Comparison of ENCODE assay signal across 15 mouse cellular contexts in the genomic region with DNA sequence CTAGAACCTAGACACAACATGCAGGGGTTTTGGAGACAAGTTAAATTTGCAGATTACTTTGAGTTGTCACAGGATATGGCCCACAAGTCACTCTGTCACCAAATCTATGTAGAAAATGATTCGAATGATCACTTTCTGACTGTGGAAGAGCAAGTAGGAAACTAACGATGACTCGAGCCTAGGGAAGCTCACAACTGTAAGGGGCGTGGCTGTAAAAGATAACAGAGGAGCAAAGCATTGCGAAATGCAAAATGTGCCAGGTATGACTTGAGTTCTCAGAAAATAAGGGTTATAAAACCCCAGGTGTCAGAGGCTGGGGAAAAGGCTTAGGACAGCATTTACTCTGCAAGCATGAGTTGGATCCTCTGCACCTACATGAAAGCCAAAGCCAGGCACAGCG. TPM values are rescaled to one million over a fixed set of nuclear protein-coding genes. Genes with fewer than 3 reads are reported as not detected.
DNase-seq lines count a peak whose midpoint lies in the region; ATAC-seq and TF ChIP-seq lines count a peak whose summit lies in the region.
"Had no signal": no experiment of that assay in that cellular context is flagged by ENCODE, and none has a peak within 500 bp of the region (broad histone marks: within the 10 kb centered on the region; RNA-seq: fewer than 3 reads in every experiment).

No protein-coding gene starts in this region.

- no peak for TF ChIP-seq CTCF in lung, postnatal 0 days (IDR thresholded peaks at IDR 0.05)
- TF ChIP-seq CTCF in lung, adult 2 months (IDR thresholded peaks at IDR 0.05; ENCODE audit: insufficient read depth, low read length) = no peak
- TF ChIP-seq CTCF in liver, embryonic 14.5 days (IDR thresholded peaks at IDR 0.05; ENCODE audit: low read depth) = no peak
- TF ChIP-seq CTCF in stomach, postnatal 0 days (IDR thresholded peaks at IDR 0.05; ENCODE audit: low read depth) = no peak

- no peaks in the 10 kb centered on the region for H3K27me3 ChIP-seq in heart, embryonic 13.5 days (replicated peaks)
- H3K27me3 ChIP-seq in lung, postnatal 0 days (replicated peaks; ENCODE audit: insufficient read depth, low read length) = no peaks in the 10 kb centered on the region
- no peaks in the 10 kb centered on the region for H3K27me3 ChIP-seq in liver, embryonic 14.5 days (ENCODE audit: control insufficient read depth, insufficient read depth, low read length)
- H3K27me3 ChIP-seq in stomach, postnatal 0 days (ENCODE audit: control insufficient read depth, insufficient read depth, low read length) = no peaks in the 10 kb centered on the region
- no peaks in the 10 kb centered on the region for H3K27me3 ChIP-seq in midbrain, embryonic 15.5 days (replicated peaks)
- H3K27me3 ChIP-seq: forebrain, embryonic 13.5 days; limb, embryonic 13.5 days had no signal

- DNase-seq in heart, adult 18-20 months = no peak
- peak; percentile 16 for DNase-seq in lung, postnatal 0 days (ENCODE audit: low spot score)
- no peak for DNase-seq in lung, adult 2 months
- no peak for DNase-seq in liver, embryonic 14.5 days (ENCODE audit: low read depth in 3 of 3, low spot score in 3 of 3)
- no peak for DNase-seq in stomach, postnatal 0 days (ENCODE audit: low spot score)
- DNase-seq in gastrocnemius, postnatal 10 days = no peak
- DNase-seq: cerebellum, adult 11 months; right cerebral cortex, postnatal 14 days had no signal

- H3K27ac ChIP-seq in heart, embryonic 13.5 days (replicated peaks) = no peak overlapping the region
- no peak overlapping the region for H3K27ac ChIP-seq in lung, postnatal 0 days (ENCODE audit: low read length)
- no peak overlapping the region for H3K27ac ChIP-seq in liver, embryonic 14.5 days
- no peak overlapping the region for H3K27ac ChIP-seq in stomach, postnatal 0 days (replicated peaks)
- no peak overlapping the region for H3K27ac ChIP-seq in midbrain, embryonic 15.5 days
- H3K27ac ChIP-seq: forebrain, embryonic 13.5 days; hindbrain, embryonic 14.5 days; left cerebral cortex, adult 2 months; limb, embryonic 13.5 days had no signal

- H3K4me2 ChIP-seq in heart, embryonic 13.5 days = peak overlapping the region; percentile 53
- no peak overlapping the region for H3K4me2 ChIP-seq in lung, postnatal 0 days (replicated peaks; ENCODE audit: low read depth, low read length)
- peak overlapping the region; percentile 22; the same call in 1 of the 2 replicates for H3K4me2 ChIP-seq in liver, embryonic 14.5 days (ENCODE audit: low read depth)
- 0 out of 2 replicates have a peak overlapping the region, but pooled peaks have one; percentile 12 for H3K4me2 ChIP-seq in stomach, postnatal 0 days (replicated peaks; ENCODE audit: low read depth)
- no peak overlapping the region for H3K4me2 ChIP-seq in midbrain, embryonic 15.5 days
- H3K4me2 ChIP-seq: forebrain, embryonic 13.5 days; hindbrain, embryonic 14.5 days had no signal

- no peaks in the 10 kb centered on the region for H3K9me3 ChIP-seq in heart, embryonic 13.5 days
- no peaks in the 10 kb centered on the region for H3K9me3 ChIP-seq in lung, postnatal 0 days (ENCODE audit: low read length)
- H3K9me3 ChIP-seq in liver, embryonic 14.5 days (ENCODE audit: control insufficient read depth, low read length) = no peaks in the 10 kb centered on the region
- no peaks in the 10 kb centered on the region for H3K9me3 ChIP-seq in stomach, postnatal 0 days (ENCODE audit: control insufficient read depth, low read length)
- H3K9me3 ChIP-seq in midbrain, embryonic 15.5 days = no peaks in the 10 kb centered on the region
- H3K9me3 ChIP-seq: forebrain, embryonic 13.5 days; limb, embryonic 13.5 days had no signal

- 0 out of 2 replicates have a peak overlapping the region, but pooled peaks have one; percentile 52 for H3K9ac ChIP-seq in heart, embryonic 13.5 days
- H3K9ac ChIP-seq in lung, postnatal 0 days (replicated peaks; ENCODE audit: low read depth) = no peak overlapping the region
- H3K9ac ChIP-seq in liver, embryonic 14.5 days (replicated peaks) = no peak overlapping the region
- no peak overlapping the region for H3K9ac ChIP-seq in stomach, postnatal 0 days (ENCODE audit: low read length)
- no peak overlapping the region for H3K9ac ChIP-seq in midbrain, embryonic 15.5 days
- H3K9ac ChIP-seq: forebrain, embryonic 13.5 days; hindbrain, embryonic 14.5 days; limb, embryonic 13.5 days had no signal

- no peaks in the 10 kb centered on the region for H3K36me3 ChIP-seq in heart, embryonic 13.5 days
- H3K36me3 ChIP-seq in lung, postnatal 0 days (ENCODE audit: insufficient read depth, low read length) = no peaks in the 10 kb centered on the region
- no peaks in the 10 kb centered on the region for H3K36me3 ChIP-seq in liver, embryonic 14.5 days (replicated peaks; ENCODE audit: control insufficient read depth, insufficient read depth, low read depth)
- H3K36me3 ChIP-seq in stomach, postnatal 0 days (ENCODE audit: control insufficient read depth, insufficient read depth, low read length) = no peaks in the 10 kb centered on the region
- no peaks in the 10 kb centered on the region for H3K36me3 ChIP-seq in midbrain, embryonic 15.5 days (replicated peaks)
- H3K36me3 ChIP-seq: limb, embryonic 13.5 days had no signal

- no peak for TF ChIP-seq EP300 in lung, postnatal 0 days (IDR thresholded peaks at IDR 0.05)
- no peak for TF ChIP-seq EP300 in liver, embryonic 14.5 days (IDR thresholded peaks at IDR 0.05; ENCODE audit: low read depth)
- TF ChIP-seq EP300 in stomach, postnatal 0 days (optimal IDR thresholded peaks at IDR 0.05) = no peak

- ATAC-seq in heart, embryonic 13.5 days (ENCODE audit: extremely low read depth, insufficient number of reproducible peaks, low FRiP score, low TSS enrichment) = no peak
- ATAC-seq in lung, postnatal 0 days = no peak
- ATAC-seq in liver, embryonic 14.5 days (ENCODE audit: insufficient read depth) = no peak
- ATAC-seq in stomach, postnatal 0 days (ENCODE audit: low FRiP score, low TSS enrichment) = peak; percentile 57; the same call in 1 of the 2 replicates
- ATAC-seq in midbrain, embryonic 15.5 days (replicated peaks) = no peak
- ATAC-seq: forebrain, embryonic 13.5 days; midbrain, embryonic 16.5 days had no signal

- WGBS in heart, embryonic 13.5 days = 42% methylated on average over 6 of the region's 6 CpGs
- WGBS in lung, postnatal 0 days = 54% methylated on average over 6 of the region's 6 CpGs
- 52% methylated on average over 6 of the region's 6 CpGs for WGBS in lung, adult 2 months
- WGBS in liver, embryonic 14.5 days (ENCODE audit: insufficient replicate concordance) = 25% methylated on average over 6 of the region's 6 CpGs
- WGBS in stomach, postnatal 0 days = 46% methylated on average over 6 of the region's 6 CpGs
- WGBS in midbrain, embryonic 15.5 days = 90% methylated on average over 6 of the region's 6 CpGs

- H3K4me1 ChIP-seq in heart, embryonic 13.5 days = peaks cover 9% of the 10 kb centered on the region
- H3K4me1 ChIP-seq in lung, postnatal 0 days (ENCODE audit: insufficient read depth, low read depth, low read length) = no peaks in the 10 kb centered on the region
- H3K4me1 ChIP-seq in lung, adult 2 months (ENCODE audit: control insufficient read depth, insufficient read depth, low read length) = no peaks in the 10 kb centered on the region
- H3K4me1 ChIP-seq in liver, embryonic 14.5 days (replicated peaks; ENCODE audit: control insufficient read depth in 2 of 2, insufficient read depth in 2 of 2, low read length in 1 of 2) = 0 out of 4 replicates have a peak, but pooled peaks cover 0 to 4% of the 10 kb centered on the region in 2 experiments
- no peaks in the 10 kb centered on the region for H3K4me1 ChIP-seq in stomach, postnatal 0 days (replicated peaks; ENCODE audit: control insufficient read depth, insufficient read depth)
- H3K4me1 ChIP-seq in midbrain, embryonic 15.5 days = no peaks in the 10 kb centered on the region
- H3K4me1 ChIP-seq: forebrain, embryonic 13.5 days; limb, embryonic 13.5 days had no signal

- no peak for TF ChIP-seq POLR2A in lung, adult 2 months (IDR thresholded peaks at IDR 0.05; ENCODE audit: borderline replicate concordance, extremely low read depth, low read depth, low read length)

- H3K4me3 ChIP-seq in heart, embryonic 13.5 days = no peak overlapping the region
- H3K4me3 ChIP-seq in lung, postnatal 0 days (ENCODE audit: low read depth, low read length) = no peak overlapping the region
- no peak overlapping the region for H3K4me3 ChIP-seq in lung, adult 2 months (replicated peaks; ENCODE audit: extremely low read depth, low read depth, low read length)
- no peak overlapping the region for H3K4me3 ChIP-seq in liver, embryonic 14.5 days (ENCODE audit: insufficient read depth in 1 of 2, low read depth in 2 of 2, low read length in 2 of 2)
- no peak overlapping the region for H3K4me3 ChIP-seq in stomach, postnatal 0 days (ENCODE audit: low read depth, low read length)
- H3K4me3 ChIP-seq in midbrain, embryonic 15.5 days = no peak overlapping the region
- H3K4me3 ChIP-seq: forebrain, embryonic 13.5 days; left cerebral cortex, adult 2 months; limb, embryonic 13.5 days had no signal

RNA-seq across cellular contexts. Expression of a gene that starts 19.4 kb away (rescaled TPM):
- polyA plus RNA-seq in heart, embryonic 13.5 days (2015; fragmentation: Nextera tagmentation; extraction: Ambion mirVana) = 1.8 and 2.2 TPM in 2 replicates
- total RNA-seq in heart, adult 18-20 months (2021) = 1 to 10 TPM; 1.2 to 1.9 TPM
- polyA plus RNA-seq in lung, postnatal 0 days (2015; fragmentation: Nextera tagmentation; extraction: Ambion mirVana) = 6.2 and 8.2 TPM in 2 replicates
- 1.0 and 1.1 TPM in 2 replicates for polyA plus RNA-seq in lung, adult 2 months (2012; rRNA removed)
- 0.57 and 0.75 TPM in 2 replicates for polyA plus RNA-seq in liver, embryonic 14.5 days (2012; rRNA removed)
- polyA plus RNA-seq in liver, embryonic 14.5 days (2014; fragmentation: Nextera tagmentation; extraction: Ambion mirVana) = 1.4 and 1.8 TPM in 2 replicates
- 7.9 and 9.2 TPM in 2 replicates for polyA plus RNA-seq in stomach, postnatal 0 days (2015; fragmentation: Nextera tagmentation; extraction: Ambion mirVana)
- 0.68 and 0.93 TPM in 2 replicates for polyA plus RNA-seq in midbrain, embryonic 15.5 days (2015; fragmentation: Nextera tagmentation; extraction: Ambion mirVana)
- 1 to 10 TPM; 1.1 to 2.0 TPM for total RNA-seq in gastrocnemius, postnatal 10 days (2021)

RNA-seq across cellular contexts. Expression of a gene that starts 19.5 kb away (rescaled TPM):
- polyA plus RNA-seq in heart, embryonic 13.5 days (2015; fragmentation: Nextera tagmentation; extraction: Ambion mirVana) = 6.9 TPM in 2 replicates
- 1 to 10 TPM; 2.4 to 3.3 TPM for total RNA-seq in heart, adult 18-20 months (2021)
- 5.0 and 6.5 TPM in 2 replicates for polyA plus RNA-seq in lung, postnatal 0 days (2015; fragmentation: Nextera tagmentation; extraction: Ambion mirVana)
- polyA plus RNA-seq in lung, adult 2 months (2012; rRNA removed) = 3.5 and 5.6 TPM in 2 replicates
- 4.8 and 5.3 TPM in 2 replicates for polyA plus RNA-seq in liver, embryonic 14.5 days (2012; rRNA removed)
- 4.0 TPM in 2 replicates for polyA plus RNA-seq in liver, embryonic 14.5 days (2014; fragmentation: Nextera tagmentation; extraction: Ambion mirVana)
- 7.7 and 8.5 TPM in 2 replicates for polyA plus RNA-seq in stomach, postnatal 0 days (2015; fragmentation: Nextera tagmentation; extraction: Ambion mirVana)
- polyA plus RNA-seq in midbrain, embryonic 15.5 days (2015; fragmentation: Nextera tagmentation; extraction: Ambion mirVana) = 2.3 and 2.5 TPM in 2 replicates
- total RNA-seq in gastrocnemius, postnatal 10 days (2021) = 1 to 10 TPM; 2.9 to 3.5 TPM

Comparison
In these comparisons a context has a peak if more than half of its experiments do, and no peak if none do; other contexts are left out.
1. H3K4me2 ChIP-seq: peak in heart, embryonic 13.5 days (single experiment), liver, embryonic 14.5 days (single experiment) and stomach, postnatal 0 days (single experiment); none in lung, postnatal 0 days (single experiment) and midbrain, embryonic 15.5 days (single experiment).